In genomic region chr9:52277954-52278700, GRCm38 (mm10) we compare ENCODE assay signal across 13 mouse cellular contexts.
DNase-seq lines count a peak whose midpoint lies in the region; ATAC-seq and TF ChIP-seq lines count a peak whose summit lies in the region.
"Had no signal": no experiment of that assay in that cellular context is flagged by ENCODE, and none has a peak within 500 bp of the region (broad histone marks: within the 10 kb centered on the region; RNA-seq: fewer than 3 reads in every experiment).

No protein-coding gene starts in this region.

- dilution Hi-C loops in CH12.LX (cut with MboI; ENCODE audit: extremely low pct_ligation_motif_present, extremely low pct_unique_long_range_greater_than_20kb, low sequenced_read_pairs): loop anchor here (25.0 kb wide), 1 partner anchor 91 kb away; no protein-coding TSS in a partner anchor

- no peak overlapping the region for H3K9ac ChIP-seq in CH12.LX (ENCODE audit: insufficient read depth, low read depth)
- 0 out of 2 replicates have a peak overlapping the region, but pooled peaks have one; percentile 6 for H3K9ac ChIP-seq in forebrain, embryonic 11.5 days (ENCODE audit: low read length)
- peak overlapping the region; percentile 16; the same call in 1 of the 2 replicates for H3K9ac ChIP-seq in midbrain, embryonic 11.5 days (ENCODE audit: low read length)
- no peak overlapping the region for H3K9ac ChIP-seq in kidney, embryonic 16.5 days (replicated peaks; ENCODE audit: low read length)
- H3K9ac ChIP-seq: lung, embryonic 15.5 days had no signal

- peak; percentile 90 for TF ChIP-seq EP300 in CH12.LX (IDR thresholded peaks at IDR 0.05; ENCODE audit: low read length)

- no peak overlapping the region for H3K27ac ChIP-seq in CH12.LX (ENCODE audit: insufficient read depth, low read depth)
- peak overlapping the region; percentile 70 for H3K27ac ChIP-seq in forebrain, embryonic 11.5 days (ENCODE audit: low read depth, low read length)
- peak overlapping the region; percentile 67 for H3K27ac ChIP-seq in midbrain, embryonic 11.5 days (ENCODE audit: low read depth, low read length)
- H3K27ac ChIP-seq in kidney, adult 2 months (ENCODE audit: insufficient read depth, low read depth, low read length): no peak overlapping the region
- H3K27ac ChIP-seq in kidney, embryonic 16.5 days (ENCODE audit: low read length): no peak overlapping the region
- H3K27ac ChIP-seq: limb, embryonic 10.5 days; lung, embryonic 15.5 days had no signal

- peak; percentile 87 for ATAC-seq in forebrain, embryonic 11.5 days (replicated peaks; ENCODE audit: low FRiP score)
- ATAC-seq in midbrain, embryonic 11.5 days (ENCODE audit: low FRiP score): peak; percentile 86
- ATAC-seq in kidney, embryonic 16.5 days (ENCODE audit: low FRiP score, low TSS enrichment): no peak

- no peak; the same call in 1 of the 2 replicates for TF ChIP-seq RAD21 in CH12.LX (IDR thresholded peaks at IDR 0.05; ENCODE audit: low read depth, low read length)

- no peaks in the 10 kb centered on the region for H3K9me3 ChIP-seq in CH12.LX (replicated peaks; ENCODE audit: low read length)
- H3K9me3 ChIP-seq in forebrain, embryonic 11.5 days (ENCODE audit: control insufficient read depth, low read length): no peaks in the 10 kb centered on the region
- no peaks in the 10 kb centered on the region for H3K9me3 ChIP-seq in midbrain, embryonic 11.5 days (ENCODE audit: control insufficient read depth, low read length)
- H3K9me3 ChIP-seq in kidney, embryonic 16.5 days (ENCODE audit: low read length): no peaks in the 10 kb centered on the region
- H3K9me3 ChIP-seq: limb, embryonic 10.5 days; lung, embryonic 15.5 days had no signal

- no peak for TF ChIP-seq POLR2A in CH12.LX (IDR thresholded peaks at IDR 0.05; ENCODE audit: low read depth, low read length)
- TF ChIP-seq POLR2A in kidney, adult 2 months (IDR thresholded peaks at IDR 0.05; ENCODE audit: low read depth, low read length): no peak

- H3K4me2 ChIP-seq in CH12.LX (ENCODE audit: insufficient read depth, low read depth, poor library complexity, severe bottlenecking): peak overlapping the region; percentile 46; the same call in 1 of the 2 replicates
- H3K4me2 ChIP-seq in forebrain, embryonic 11.5 days (ENCODE audit: low read depth, low read length, severe bottlenecking): peak overlapping the region; percentile 24; the same call in 1 of the 2 replicates
- H3K4me2 ChIP-seq in midbrain, embryonic 11.5 days: peak overlapping the region; percentile 17; the same call in 1 of the 2 replicates
- H3K4me2 ChIP-seq in kidney, embryonic 16.5 days (replicated peaks; ENCODE audit: low read depth, low read length): no peak overlapping the region
- H3K4me2 ChIP-seq: lung, embryonic 15.5 days had no signal

- H3K36me3 ChIP-seq in CH12.LX (replicated peaks in 1 of 2; ENCODE audit: control insufficient read depth in 1 of 2, insufficient read depth in 1 of 2, low read length in 1 of 2): peaks cover 0 to 9% of the 10 kb centered on the region in 2 experiments
- H3K36me3 ChIP-seq in forebrain, embryonic 11.5 days (ENCODE audit: control insufficient read depth, insufficient read depth, low read length): no peaks in the 10 kb centered on the region
- H3K36me3 ChIP-seq in midbrain, embryonic 11.5 days (ENCODE audit: control insufficient read depth, insufficient read depth, low read length): no peaks in the 10 kb centered on the region
- no peaks in the 10 kb centered on the region for H3K36me3 ChIP-seq in kidney, adult 2 months (ENCODE audit: control insufficient read depth, insufficient read depth, low read length)
- no peaks in the 10 kb centered on the region for H3K36me3 ChIP-seq in kidney, embryonic 16.5 days (ENCODE audit: insufficient read depth, low read length)
- H3K36me3 ChIP-seq: limb, embryonic 10.5 days; lung, embryonic 15.5 days had no signal

- intact Hi-C loops in heart, postnatal 36 days (cut with DNase I): no loop called here

- no peak for TF ChIP-seq CTCF in CH12.LX (conservative IDR thresholded peaks at IDR 0.05 in 1 of 2, IDR thresholded peaks at IDR 0.05 in 1 of 2; ENCODE audit: low read depth in 2 of 2, low read length in 2 of 2)
- TF ChIP-seq CTCF in kidney, adult 2 months (conservative IDR thresholded peaks at IDR 0.05; ENCODE audit: insufficient read depth, insufficient read length, low read depth, low read length): no peak

- peak; percentile 54 for DNase-seq in A20 (ENCODE audit: low read depth, low spot score)
- DNase-seq in CH12.LX (ENCODE audit: extremely low read depth): peak; percentile 65
- peak; percentile 76 for DNase-seq in forebrain, embryonic 11.5 days (ENCODE audit: low spot score)
- peak; percentile 92 for DNase-seq in midbrain, embryonic 11.5 days (ENCODE audit: low spot score, missing footprints)
- no peak for DNase-seq in ovary, postnatal 14 days (ENCODE audit: low spot score)
- DNase-seq in kidney, adult 2 months: no peak
- DNase-seq in heart, postnatal 36 days: no peak
- DNase-seq: cerebellum, postnatal 14 days; heart, postnatal 14 days; thymus, adult 18-20 months had no signal

- H3K79me2 ChIP-seq in CH12.LX (replicated peaks; ENCODE audit: control insufficient read depth, extremely low read depth, insufficient read depth, poor library complexity, severe bottlenecking): no peaks in the 10 kb centered on the region

- no peaks in the 10 kb centered on the region for H3K27me3 ChIP-seq in CH12.LX (replicated peaks)
- no peaks in the 10 kb centered on the region for H3K27me3 ChIP-seq in forebrain, embryonic 11.5 days (ENCODE audit: control insufficient read depth, insufficient read depth, low read length)
- no peaks in the 10 kb centered on the region for H3K27me3 ChIP-seq in midbrain, embryonic 11.5 days (ENCODE audit: control insufficient read depth, insufficient read depth, low read length)
- no peaks in the 10 kb centered on the region for H3K27me3 ChIP-seq in kidney, adult 2 months (replicated peaks; ENCODE audit: control insufficient read depth, insufficient read depth, low read length)
- H3K27me3 ChIP-seq in kidney, embryonic 16.5 days (ENCODE audit: insufficient read depth, low read length): no peaks in the 10 kb centered on the region
- H3K27me3 ChIP-seq: lung, embryonic 15.5 days had no signal

- 14% methylated on average over 14 of the region's 14 CpGs for WGBS in forebrain, embryonic 11.5 days
- WGBS in midbrain, embryonic 11.5 days: 24% methylated on average over 14 of the region's 14 CpGs
- WGBS in kidney, adult 2 months: 49% methylated on average over 14 of the region's 14 CpGs
- 41% methylated on average over 14 of the region's 14 CpGs for WGBS in kidney, embryonic 16.5 days

- no peak overlapping the region for H3K4me3 ChIP-seq in CH12.LX (replicated peaks in 1 of 3; ENCODE audit: low read depth in 2 of 3, low read length in 2 of 3, poor library complexity in 1 of 3)
- no peak overlapping the region for H3K4me3 ChIP-seq in forebrain, embryonic 11.5 days (ENCODE audit: low read depth, low read length)
- H3K4me3 ChIP-seq in midbrain, embryonic 11.5 days (ENCODE audit: low read depth, low read length): no peak overlapping the region
- no peak overlapping the region for H3K4me3 ChIP-seq in kidney, adult 2 months (ENCODE audit: insufficient read depth, low read depth, low read length)
- H3K4me3 ChIP-seq in kidney, embryonic 16.5 days (ENCODE audit: low read length): no peak overlapping the region
- H3K4me3 ChIP-seq: limb, embryonic 10.5 days; lung, embryonic 15.5 days had no signal

- H3K4me1 ChIP-seq in CH12.LX (ENCODE audit: control insufficient read depth in 1 of 2, insufficient read depth in 2 of 2): peaks cover 28 to 77% of the 10 kb centered on the region in 2 experiments
- peaks cover 8% of the 10 kb centered on the region; the same call in 1 of the 2 replicates for H3K4me1 ChIP-seq in forebrain, embryonic 11.5 days (replicated peaks; ENCODE audit: control insufficient read depth, insufficient read depth, low read length)
- H3K4me1 ChIP-seq in midbrain, embryonic 11.5 days (ENCODE audit: control insufficient read depth, insufficient read depth, low read length): peaks cover 13% of the 10 kb centered on the region
- H3K4me1 ChIP-seq in kidney, adult 2 months (ENCODE audit: control insufficient read depth, insufficient read depth, low read length): no peaks in the 10 kb centered on the region
- no peaks in the 10 kb centered on the region for H3K4me1 ChIP-seq in kidney, embryonic 16.5 days (ENCODE audit: insufficient read depth, low read length)
- H3K4me1 ChIP-seq: limb, embryonic 10.5 days; lung, embryonic 15.5 days had no signal

- in situ Hi-C loops in CH12.LX (cut with MboI; ENCODE audit: low pct_ligation_motif_present, low pct_unique_long_range_greater_than_20kb, low sequenced_read_pairs): no loop called here

TF ChIP-seq in CH12.LX, 34 proteins besides CTCF, POLR2A, EP300 and RAD21 (continues in another document):
- TF ChIP-seq TBP (conservative IDR thresholded peaks at IDR 0.05; ENCODE audit: low read depth, low read length) (no peak), TCF12 (IDR thresholded peaks at IDR 0.05; ENCODE audit: low read depth, low read length) (peak; percentile 91), MAX (IDR thresholded peaks at IDR 0.05; ENCODE audit: low read length) (peak; percentile 85), UBTF (IDR thresholded peaks at IDR 0.05; ENCODE audit: low read depth, low read length) (no peak), MAZ (IDR thresholded peaks at IDR 0.05; ENCODE audit: low read depth, low read length) (0 out of 2 replicates have a peak, but pooled peaks have one; percentile 33), ZC3H11A (IDR thresholded peaks at IDR 0.05; ENCODE audit: low read depth, low read length) (no peak), GABPA (IDR thresholded peaks at IDR 0.05; ENCODE audit: insufficient replicate concordance, low read depth, low read length) (no peak), E2F4 (IDR thresholded peaks at IDR 0.05; ENCODE audit: insufficient replicate concordance, low read depth, low read length) (0 out of 2 replicates have a peak, but pooled peaks have one; percentile 42), SMC3 (IDR thresholded peaks at IDR 0.05; ENCODE audit: low read depth, low read length) (0 out of 2 replicates have a peak, but pooled peaks have one; percentile 10), CHD2 (IDR thresholded peaks at IDR 0.05; ENCODE audit: low read length) (peak; percentile 52; the same call in 1 of the 2 replicates), USF1 (IDR thresholded peaks at IDR 0.05; ENCODE audit: low read depth, low read length) (peak; percentile 42), ELF1 (IDR thresholded peaks at IDR 0.05; ENCODE audit: low read depth, low read length) (no peak), MYC (IDR thresholded peaks at IDR 0.05; ENCODE audit: low read depth, low read length) (peak; percentile 65), ZKSCAN1 (IDR thresholded peaks at IDR 0.05; ENCODE audit: borderline replicate concordance, low read depth, low read length) (no peak), IRF4 (IDR thresholded peaks at IDR 0.05; ENCODE audit: low read depth, low read length) (peak; percentile 59; the same call in 1 of the 2 replicates), ZNF384 (IDR thresholded peaks at IDR 0.05; ENCODE audit: low read depth, low read length) (peak; percentile 90), ETS1 (conservative IDR thresholded peaks at IDR 0.05; ENCODE audit: low read depth, low read length) (peak; percentile 92), RCOR1 (conservative IDR thresholded peaks at IDR 0.05; ENCODE audit: low read depth, low read length) (peak; percentile 80; the same call in 1 of the 2 replicates)

Comparison
In these comparisons a context has a peak if more than half of its experiments do, and no peak if none do; other contexts are left out.
1. DNase-seq: peak in A20 (single experiment), CH12.LX (single experiment), forebrain, embryonic 11.5 days (single experiment) and midbrain, embryonic 11.5 days (single experiment); none in ovary, postnatal 14 days (single experiment), kidney, adult 2 months (single experiment) and heart, postnatal 36 days (0 of 2).
2. H3K27ac ChIP-seq: peak in forebrain, embryonic 11.5 days (single experiment) and midbrain, embryonic 11.5 days (single experiment); none in CH12.LX (single experiment), kidney, adult 2 months (single experiment) and kidney, embryonic 16.5 days (single experiment).
3. H3K9ac ChIP-seq: peak in forebrain, embryonic 11.5 days (single experiment) and midbrain, embryonic 11.5 days (single experiment); none in CH12.LX (single experiment) and kidney, embryonic 16.5 days (single experiment).